Mouse (Mus musculus) liver, postnatal 0 days (tissue): ENCODE measurements around the gene Shisa9. TPM values are rescaled to one million over a fixed set of nuclear protein-coding genes. Genes with fewer than 3 reads are reported as not detected.

Experiments
- ATAC-seq: fragments of 200-750 bp; cut with Nextera tagmentation; 2 replicates; pipeline ENCODE4 v1.8.0; 2017; ENCODE audit warnings: mild to moderate bottlenecking, moderate library complexity
- DNase-seq: peaks from one replicate; pipeline ENCODE4 v3.0.0-alpha.2; 2016
- H3K27ac ChIP-seq: fragments of 300-500 bp; sonication (generic); 2 replicates; pipeline ENCODE4 v1.5.1; 2014; ENCODE audit warnings: antibody characterized with exemption, moderate library complexity, mild to moderate bottlenecking, low read depth
- H3K27me3 ChIP-seq: fragments of 300-500 bp; sonication (generic); 2 replicates; pipeline ENCODE4 v1.6.1; 2014; ENCODE audit warnings: low read length, control low read depth, mixed read lengths; ENCODE audit not compliant: insufficient read depth
- H3K36me3 ChIP-seq: fragments of 300-500 bp; sonication (generic); replicated peaks from 2 replicates; pipeline ENCODE4 v1.6.1; 2014; ENCODE audit warnings: mild to moderate bottlenecking, control low read depth, low read length, moderate library complexity, mixed read lengths; ENCODE audit not compliant: insufficient read depth
- H3K4me1 ChIP-seq: fragments of 300-500 bp; sonication (generic); 2 replicates; pipeline ENCODE4 v1.6.1; 2014; ENCODE audit warnings: antibody characterized with exemption, mild to moderate bottlenecking, control low read depth; ENCODE audit not compliant: insufficient read depth
- H3K4me2 ChIP-seq: fragments of 300-500 bp; sonication (generic); 2 replicates; pipeline ENCODE4 v1.6.1; 2014; ENCODE audit warnings: low read depth, mild to moderate bottlenecking, low read length, moderate library complexity, mixed read lengths
- H3K4me3 ChIP-seq: fragments of 300-500 bp; sonication (generic); 2 replicates; pipeline ENCODE4 v1.5.1; 2014; ENCODE audit warnings: low read depth, low read length
- H3K9ac ChIP-seq: fragments of 300-500 bp; sonication (generic); replicated peaks from 2 replicates; pipeline ENCODE4 v1.6.1; 2014; ENCODE audit warnings: mild to moderate bottlenecking, moderate library complexity
- H3K9me3 ChIP-seq: fragments of 300-500 bp; sonication (generic); 2 replicates; pipeline ENCODE4 v1.6.1; 2016; ENCODE audit warnings: mild to moderate bottlenecking, control low read depth, low read length, mixed read lengths
- CTCF ChIP-seq: sonication (generic); IDR thresholded peaks from 2 replicates; pipeline ENCODE4 v1.5.1; 2016; ENCODE audit warnings: antibody characterized with exemption, low read depth
- EP300 ChIP-seq: IDR thresholded peaks from 2 replicates; pipeline ENCODE4 v1.6.1; 2016; ENCODE audit warnings: antibody characterized with exemption, low read depth, mild to moderate bottlenecking
- WGBS: fragments of 180-500 bp; shearing (Covaris S2); extraction: QIAGEN DNeasy Blood & Tissue Kit; methylation state at CpG from one replicate; pipeline ENCODE4 v1.1.7; 2014; ENCODE audit not compliant: insufficient replicate concordance; 5-methylcytosine and 5-hydroxymethylcytosine counted together
- polyA plus RNA-seq: library from polyadenylated mRNA; unstranded; fragments of >200 nt; fragmentation: Nextera tagmentation; extraction: Ambion mirVana; gene quantifications from 2 replicates; pipeline ENCODE4 v1.2.1, GENCODE M21; 2015

Shisa9 gene
- polyA plus RNA-seq, 1 experiment from 2014 or later = 0.45 TPM

GRCm38 (mm10) chr16:12035626-12036025, 51.7 kb downstream of the Shisa9 start:
- no peaks in the 10 kb centered on the region for H3K9me3 ChIP-seq
- H3K36me3 ChIP-seq = no peaks in the 10 kb centered on the region
- no peak overlapping the region for H3K4me2 ChIP-seq
- H3K4me3 ChIP-seq = no peak overlapping the region
- H3K27me3 ChIP-seq = no peaks in the 10 kb centered on the region
- 44% methylated on average over 3 of the region's 3 CpGs for WGBS
- no peak for DNase-seq
- no peak overlapping the region for H3K9ac ChIP-seq
- no peaks in the 10 kb centered on the region for H3K4me1 ChIP-seq
- no peak overlapping the region for H3K27ac ChIP-seq
- TF ChIP-seq CTCF = no peak
- TF ChIP-seq EP300 = no peak
- ATAC-seq = no peak

- no peaks in the 10 kb centered on the region for H3K36me3 ChIP-seq
- H3K9ac ChIP-seq = no peak overlapping the region
- H3K4me1 ChIP-seq = no peaks in the 10 kb centered on the region
- H3K27me3 ChIP-seq = no peaks in the 10 kb centered on the region
- H3K9me3 ChIP-seq = no peaks in the 10 kb centered on the region
- ATAC-seq = no peak
- no peak overlapping the region for H3K27ac ChIP-seq
- peak; percentile 19 for DNase-seq
- TF ChIP-seq CTCF (no peak), EP300 (no peak)
- H3K4me3 ChIP-seq = no peak overlapping the region
- WGBS = 78% methylated on average over 5 of the region's 5 CpGs
- no peak overlapping the region for H3K4me2 ChIP-seq
These were observed 57.0 kb downstream of the Shisa9 start for GRCm38 (mm10) chr16:12040935-12041334.

GRCm38 (mm10) chr16:12052051-12052450, 68.1 kb downstream of the Shisa9 start:
- no peak for DNase-seq
- Histone ChIP-seq H3K4me1 (no peaks in the 10 kb centered on the region), H3K36me3 (no peaks in the 10 kb centered on the region), H3K9me3 (no peaks in the 10 kb centered on the region), H3K4me2 (no peak overlapping the region), H3K4me3 (no peak overlapping the region), H3K9ac (no peak overlapping the region), H3K27me3 (no peaks in the 10 kb centered on the region), H3K27ac (no peak overlapping the region)
- peak; percentile 77 for ATAC-seq
- WGBS = 44% methylated on average over 1 of the region's 1 CpGs
- TF ChIP-seq CTCF = no peak
- peak; percentile 69 for TF ChIP-seq EP300

GRCm38 (mm10) chr16:12072573-12072972, 88.7 kb downstream of the Shisa9 start:
- Histone ChIP-seq H3K4me2 (no peak overlapping the region), H3K9me3 (no peaks in the 10 kb centered on the region), H3K4me3 (no peak overlapping the region), H3K36me3 (no peaks in the 10 kb centered on the region), H3K4me1 (no peaks in the 10 kb centered on the region), H3K27ac (no peak overlapping the region), H3K9ac (no peak overlapping the region), H3K27me3 (no peaks in the 10 kb centered on the region)
- WGBS = 74% methylated on average over 5 of the region's 5 CpGs
- no peak for ATAC-seq
- TF ChIP-seq EP300 (no peak), CTCF (no peak)
- DNase-seq = no peak

- H3K4me3 ChIP-seq = no peak overlapping the region
- ATAC-seq (no peak), DNase-seq (no peak)
- no peak overlapping the region for H3K27ac ChIP-seq
- H3K36me3 ChIP-seq = no peaks in the 10 kb centered on the region
- H3K4me1 ChIP-seq = no peaks in the 10 kb centered on the region
- no peak overlapping the region for H3K4me2 ChIP-seq
- H3K27me3 ChIP-seq = no peaks in the 10 kb centered on the region
- no peaks in the 10 kb centered on the region for H3K9me3 ChIP-seq
- WGBS = 53% methylated on average over 3 of the region's 3 CpGs
- H3K9ac ChIP-seq = no peak overlapping the region
- TF ChIP-seq EP300 = no peak
- TF ChIP-seq CTCF = no peak
These were observed 92.4 kb downstream of the Shisa9 start for GRCm38 (mm10) chr16:12076270-12076669.

- WGBS = 67% methylated on average over 2 of the region's 2 CpGs
- no peak for ATAC-seq
- Histone ChIP-seq H3K4me3 (no peak overlapping the region), H3K36me3 (no peaks in the 10 kb centered on the region), H3K4me2 (no peak overlapping the region), H3K4me1 (no peaks in the 10 kb centered on the region), H3K9me3 (no peaks in the 10 kb centered on the region), H3K9ac (no peak overlapping the region), H3K27ac (no peak overlapping the region), H3K27me3 (no peaks in the 10 kb centered on the region)
- DNase-seq = no peak
- TF ChIP-seq CTCF (no peak), EP300 (no peak)
These were observed 92.8 kb downstream of the Shisa9 start for GRCm38 (mm10) chr16:12076700-12077099.

GRCm38 (mm10) chr16:12083082-12083481, 99.2 kb downstream of the Shisa9 start:
- TF ChIP-seq EP300 (no peak), CTCF (no peak)
- H3K27ac ChIP-seq = no peak overlapping the region
- no peak overlapping the region for H3K4me2 ChIP-seq
- H3K27me3 ChIP-seq = no peaks in the 10 kb centered on the region
- no peaks in the 10 kb centered on the region for H3K4me1 ChIP-seq
- H3K9me3 ChIP-seq = no peaks in the 10 kb centered on the region
- ATAC-seq (no peak), DNase-seq (no peak)
- no peak overlapping the region for H3K4me3 ChIP-seq
- 69% methylated on average over 2 of the region's 2 CpGs for WGBS
- no peaks in the 10 kb centered on the region for H3K36me3 ChIP-seq
- no peak overlapping the region for H3K9ac ChIP-seq
